Mouse (Mus musculus) bone marrow, adult 2 months (tissue): Measurements from ENCODE around the gene Nbl1.

Source experiments
- CTCF ChIP-seq: fragments of 200-500 bp; IDR thresholded peaks from 2 replicates; pipeline ENCODE4 v1.5.1; 2011; ENCODE audit warnings: low read length, control low read depth; ENCODE audit not compliant: control insufficient read depth, insufficient read depth
- POLR2A ChIP-seq: fragments of 200-500 bp; IDR thresholded peaks from 2 replicates; pipeline ENCODE4 v1.6.1; 2011; ENCODE audit warnings: low read depth, mild to moderate bottlenecking, control low read depth, low read length, borderline replicate concordance; ENCODE audit not compliant: control insufficient read depth

- TF ChIP-seq CTCF: no peak
- TF ChIP-seq POLR2A: no peak
Measured at GRCm38 (mm10) chr4:139088982-139089671, 3.7 kb downstream of the Nbl1 start.
